Mouse (Mus musculus): ENCODE measurements around the gene Yeats2.

The Yeats2 gene

GRCm38 (mm10) chr16:20280238-20280637 is 139.4 kb downstream of the Yeats2 start:
- DNase-seq (ENCODE audit: low read depth): no peak
